Mouse (Mus musculus) inflammation-experienced regulatory T-cells, adult 16 weeks (primary cell): ENCODE results near the gene Sertad1. TPM values are rescaled to one million over a fixed set of nuclear protein-coding genes. Genes with fewer than 3 reads are reported as not detected.

ENCODE experiments used
- polyA plus RNA-seq: library from polyadenylated mRNA; unstranded; fragments of 100-300 nt; shearing (Covaris generic); gene quantifications from one replicate; pipeline ENCODE4 v1.2.1, GENCODE M21; 2017

Sertad1 gene
- 84.0 TPM for polyA plus RNA-seq

GRCm38 (mm10) chr7:27486770-27487697 lies at the start of gene Sertad1:
Gene Sertad1 (plus strand): TSS chr7:27486910.

GRCm38 (mm10) chr7:27447419-27448286 lies 39.1 kb upstream of the Sertad1 start, which contains the start of the genes Sptbn4 and Blvrb:
Gene Sptbn4 (minus strand): TSS chr7:27447686.
Gene Blvrb (plus strand): TSS chr7:27447978.

GRCm38 (mm10) chr7:27473156-27473834 lies 13.4 kb upstream of the Sertad1 start, which contains the start of gene Sertad3:
Gene Sertad3 (plus strand): TSS chr7:27473768.

GRCm38 (mm10) chr7:27499036-27499435 lies 12.3 kb downstream of the Sertad1 start, which contains the start of gene Prx:
Gene Prx (plus strand): TSS chr7:27499324.

GRCm38 (mm10) chr7:27522967-27523366 lies 36.3 kb downstream of the Sertad1 start, which contains the start of gene Hipk4:
Gene Hipk4 (plus strand): TSS chr7:27523267.

Other genes starting within 250 kb of the Sertad1 start
- 0.79 TPM for gene Numbl, start 228.5 kb upstream of the Sertad1 start, polyA plus RNA-seq
- 1.2 TPM for gene Ltbp4, start 149.2 kb upstream of the Sertad1 start, polyA plus RNA-seq
- gene Shkbp1, start 130.9 kb upstream of the Sertad1 start, polyA plus RNA-seq, result 110 TPM
- 1.00 TPM for gene Gm20479, start 129.5 kb upstream of the Sertad1 start, polyA plus RNA-seq
- gene Sptbn4, start 39.2 kb upstream of the Sertad1 start, polyA plus RNA-seq, result 0.29 TPM
- gene Blvrb, start 38.9 kb upstream of the Sertad1 start, polyA plus RNA-seq, result 17.9 TPM
- 67.9 TPM for gene Sertad3, start 13.1 kb upstream of the Sertad1 start, polyA plus RNA-seq
- 1.2 TPM for gene Prx, start 12.4 kb downstream of the Sertad1 start, polyA plus RNA-seq
- gene Hipk4, start 36.4 kb downstream of the Sertad1 start, polyA plus RNA-seq, result not detected
- gene Pld3, start 66.3 kb downstream of the Sertad1 start, polyA plus RNA-seq, result 265 TPM
- gene 2310022A10Rik, start 66.3 kb downstream of the Sertad1 start, polyA plus RNA-seq, result 22.7 TPM
- 111 TPM for gene Akt2, start 104.6 kb downstream of the Sertad1 start, polyA plus RNA-seq
- gene Ttc9b, start 167.0 kb downstream of the Sertad1 start, polyA plus RNA-seq, result not detected
- 1.1 TPM for gene Map3k10, start 187.7 kb downstream of the Sertad1 start, polyA plus RNA-seq
- gene Zfp607b, start 202.4 kb downstream of the Sertad1 start, polyA plus RNA-seq, result 3.5 TPM
- gene Zfp60, start 244.5 kb downstream of the Sertad1 start, polyA plus RNA-seq, result 22.0 TPM